8 mouse cellular contexts compared by ENCODE assay signal in the genomic region with DNA sequence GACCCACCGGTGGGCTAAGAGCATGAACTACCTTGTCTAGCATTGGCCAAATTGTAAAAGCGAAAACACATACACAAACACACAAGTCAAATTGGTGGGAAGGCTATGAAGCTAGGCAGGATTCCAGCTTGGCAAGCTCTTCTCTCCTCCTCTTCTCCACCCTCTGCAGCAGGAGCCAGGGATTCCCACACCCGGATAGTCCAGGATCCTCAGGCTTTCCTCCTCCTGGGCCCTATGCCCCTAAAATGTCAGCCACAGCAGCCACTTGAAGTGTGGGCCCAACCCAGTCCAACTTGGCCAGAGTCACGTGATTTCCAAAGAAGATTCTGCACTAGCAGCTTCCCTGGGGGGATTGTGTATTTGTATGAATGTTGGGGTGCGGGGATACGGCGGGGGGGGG. TPM values are rescaled to one million over a fixed set of nuclear protein-coding genes. Genes with fewer than 3 reads are reported as not detected.
DNase-seq lines count a peak whose midpoint lies in the region; ATAC-seq and TF ChIP-seq lines count a peak whose summit lies in the region.

No protein-coding gene starts in this region.

- H3K4me3 ChIP-seq in CH12.LX (replicated peaks in 1 of 3; ENCODE audit: low read depth in 2 of 3, low read length in 2 of 3, poor library complexity in 1 of 3) (peak overlapping the region; percentile 10 to 84 (median 25)), macrophage (ENCODE audit: inconsistent target) (peak overlapping the region; percentile 64; the same call in 1 of the 2 replicates)
- H3K4me3 ChIP-seq in kidney, embryonic 16.5 days (ENCODE audit: low read length) = peak overlapping the region; percentile 99

- dilution Hi-C loops in CH12.LX (cut with MboI; ENCODE audit: extremely low pct_ligation_motif_present, extremely low pct_unique_long_range_greater_than_20kb, low sequenced_read_pairs) = no loop called here

- H3K9me3 ChIP-seq in CH12.LX (replicated peaks; ENCODE audit: low read length) = no peaks in the 10 kb centered on the region
- H3K9me3 ChIP-seq in kidney, embryonic 16.5 days (ENCODE audit: low read length) = no peaks in the 10 kb centered on the region

- no peak for TF ChIP-seq POLR2A in CH12.LX (IDR thresholded peaks at IDR 0.05; ENCODE audit: low read depth, low read length)

- peaks cover 26% of the 10 kb centered on the region for H3K27me3 ChIP-seq in CH12.LX (replicated peaks)
- H3K27me3 ChIP-seq in kidney, embryonic 16.5 days (ENCODE audit: insufficient read depth, low read length) = no peaks in the 10 kb centered on the region

- in situ Hi-C loops in CH12.LX (cut with MboI; ENCODE audit: low pct_ligation_motif_present, low pct_unique_long_range_greater_than_20kb, low sequenced_read_pairs) = no loop called here

- DNase-seq in CH12.LX (ENCODE audit: extremely low read depth) = no peak
- peak; percentile 75 for DNase-seq in NIH3T3 (ENCODE audit: low read depth)
- DNase-seq in gastrocnemius, postnatal 14 days = peak; percentile 47
- DNase-seq in embryo, embryonic 10.5 days (ENCODE audit: low spot score) = no peak

- peaks cover 4 to 35% of the 10 kb centered on the region in 2 experiments for H3K4me1 ChIP-seq in CH12.LX (ENCODE audit: control insufficient read depth in 1 of 2, insufficient read depth in 2 of 2)
- H3K4me1 ChIP-seq in kidney, embryonic 16.5 days (ENCODE audit: insufficient read depth, low read length) = peaks cover 69% of the 10 kb centered on the region

- ATAC-seq in kidney, embryonic 16.5 days (ENCODE audit: low FRiP score, low TSS enrichment) = no peak
- ATAC-seq in CD4-positive, CD25-positive, alpha-beta regulatory T cell, adult 4 months = no peak
- ATAC-seq in granulocyte monocyte progenitor cell, adult 5-6 weeks (replicated peaks; ENCODE audit: poor library complexity, severe bottlenecking) = no peak

- no peak for TF ChIP-seq EP300 in CH12.LX (IDR thresholded peaks at IDR 0.05; ENCODE audit: low read length)

- TF ChIP-seq RAD21 in CH12.LX (IDR thresholded peaks at IDR 0.05; ENCODE audit: low read depth, low read length) = no peak

- H3K27ac ChIP-seq in CH12.LX (ENCODE audit: insufficient read depth, low read depth) = peak overlapping the region; percentile 12; the same call in 1 of the 2 replicates
- H3K27ac ChIP-seq in kidney, embryonic 16.5 days (ENCODE audit: low read length) = peak overlapping the region; percentile 98; the same call in 1 of the 2 replicates
- H3K27ac ChIP-seq in macrophage = peak overlapping the region; percentile 60

- peak overlapping the region; percentile 81 for H3K9ac ChIP-seq in CH12.LX (ENCODE audit: insufficient read depth, low read depth)
- H3K9ac ChIP-seq in kidney, embryonic 16.5 days (replicated peaks; ENCODE audit: low read length) = peak overlapping the region; percentile 98

- no peaks in the 10 kb centered on the region for H3K36me3 ChIP-seq in CH12.LX (replicated peaks in 1 of 2; ENCODE audit: control insufficient read depth in 1 of 2, insufficient read depth in 1 of 2, low read length in 1 of 2)
- no peaks in the 10 kb centered on the region for H3K36me3 ChIP-seq in kidney, embryonic 16.5 days (ENCODE audit: insufficient read depth, low read length)
- H3K36me3 ChIP-seq in macrophage (ENCODE audit: inconsistent target) = no peaks in the 10 kb centered on the region

- intact Hi-C loops in gastrocnemius, postnatal 14 days (cut with DNase I; ENCODE audit: low total_unique reads) = no loop called here

- TF ChIP-seq CTCF in CH12.LX (conservative IDR thresholded peaks at IDR 0.05 in 1 of 2, IDR thresholded peaks at IDR 0.05 in 1 of 2; ENCODE audit: low read depth in 2 of 2, low read length in 2 of 2) = no peak

- H3K79me2 ChIP-seq in CH12.LX (replicated peaks; ENCODE audit: control insufficient read depth, extremely low read depth, insufficient read depth, poor library complexity, severe bottlenecking) = peaks cover 43% of the 10 kb centered on the region
- H3K79me2 ChIP-seq in macrophage (ENCODE audit: inconsistent target) = peaks cover 58% of the 10 kb centered on the region

- 63% methylated on average over 7 of the region's 7 CpGs for WGBS in kidney, embryonic 16.5 days
- 85% methylated on average over 4 of the region's 7 CpGs for WGBS in macrophage (ENCODE audit: missing documents)

- H3K4me2 ChIP-seq in CH12.LX (ENCODE audit: insufficient read depth, low read depth, poor library complexity, severe bottlenecking) = peak overlapping the region; percentile 89
- peak overlapping the region; percentile 93 for H3K4me2 ChIP-seq in kidney, embryonic 16.5 days (replicated peaks; ENCODE audit: low read depth, low read length)

RNA-seq across cellular contexts. Expression of gene Pprc1, which starts 1.3 kb away (rescaled TPM):
- total RNA-seq in CH12.LX (2012; rRNA removed) (21.2 and 26.1 TPM in 2 replicates), CH12.LX (2014; rRNA removed) (9.2 and 13.0 TPM in 2 replicates)
- polyA plus RNA-seq in CH12.LX (2012; ENCODE audit: insufficient read length, low read depth) (65.0 and 68.7 TPM in 2 replicates), macrophage (2018) (13.1 to 26.2 TPM (median 15.9 TPM) in 3 replicates)
- 10 to 100 TPM; 11.2 to 11.5 TPM for total RNA-seq in gastrocnemius, postnatal 14 days (2021)
- 34.2 and 36.2 TPM in 2 replicates for polyA plus RNA-seq in kidney, embryonic 16.5 days (2015; fragmentation: Nextera tagmentation; extraction: Ambion mirVana)
- total RNA-seq in macrophage (2018; cell fraction: chromatin; rRNA removed) = 100 to 1,000 TPM in 8 of 26 experiments, 10 to 100 TPM in 18; 39.0 to 165 (median 87.4) TPM
- total RNA-seq in macrophage (2018; cell fraction: cytosol; rRNA removed) = 10 to 100 TPM in 25 of 26 experiments, 1 to 10 TPM in 1; 9.7 to 26.8 (median 18.4) TPM
- total RNA-seq in macrophage (2018; cell fraction: nucleus; rRNA removed) = 100 to 1,000 TPM in 1 of 26 experiments, 10 to 100 TPM in 25; 32.4 to 133 (median 55.7) TPM
- polyA plus RNA-seq in CD4-positive, CD25-positive, alpha-beta regulatory T cell, adult 4 months (2017; shearing (Covaris generic)) = 10 to 100 TPM; 20.3 to 20.4 TPM
- total RNA-seq in granulocyte monocyte progenitor cell, adult 5-6 weeks (2014; fragmentation: Nextera tagmentation) = 89.1 and 104 TPM in 2 replicates
- 14.0 and 17.8 TPM in 2 replicates for total RNA-seq in granulocyte monocyte progenitor cell, adult 5-6 weeks (2017)

RNA-seq across cellular contexts. Expression of gene Ldb1, which starts 1.6 kb away (rescaled TPM):
- total RNA-seq in CH12.LX (2012; rRNA removed) (56.9 and 63.1 TPM in 2 replicates), CH12.LX (2014; rRNA removed) (59.2 and 67.6 TPM in 2 replicates)
- polyA plus RNA-seq in CH12.LX (2012; ENCODE audit: insufficient read length, low read depth) (114 and 120 TPM in 2 replicates), macrophage (2018) (59.8 to 83.3 TPM (median 73.3 TPM) in 3 replicates)
- 10 to 100 TPM; 26.2 to 28.5 TPM for total RNA-seq in gastrocnemius, postnatal 14 days (2021)
- 57.0 and 88.2 TPM in 2 replicates for polyA plus RNA-seq in kidney, embryonic 16.5 days (2015; fragmentation: Nextera tagmentation; extraction: Ambion mirVana)
- 100 to 1,000 TPM in 15 of 26 experiments, 10 to 100 TPM in 11; 34.5 to 266 (median 130) TPM for total RNA-seq in macrophage (2018; cell fraction: chromatin; rRNA removed)
- 10 to 100 TPM; 34.0 to 73.6 (median 58.4) TPM for total RNA-seq in macrophage (2018; cell fraction: cytosol; rRNA removed)
- 100 to 1,000 TPM in 10 of 26 experiments, 10 to 100 TPM in 16; 31.1 to 202 (median 91.8) TPM for total RNA-seq in macrophage (2018; cell fraction: nucleus; rRNA removed)
- 10 to 100 TPM; 43.6 to 47.2 TPM for polyA plus RNA-seq in CD4-positive, CD25-positive, alpha-beta regulatory T cell, adult 4 months (2017; shearing (Covaris generic))
- 86.3 and 121 TPM in 2 replicates for total RNA-seq in granulocyte monocyte progenitor cell, adult 5-6 weeks (2014; fragmentation: Nextera tagmentation)
- total RNA-seq in granulocyte monocyte progenitor cell, adult 5-6 weeks (2017) = 72.3 and 81.3 TPM in 2 replicates

RNA-seq across cellular contexts. Expression of gene Nolc1, which starts 32.3 kb away (rescaled TPM):
- total RNA-seq in CH12.LX (2012; rRNA removed) (88.0 and 137 TPM in 2 replicates), CH12.LX (2014; rRNA removed) (96.0 and 99.2 TPM in 2 replicates)
- polyA plus RNA-seq in CH12.LX (2012; ENCODE audit: insufficient read length, low read depth) (333 and 358 TPM in 2 replicates), macrophage (2018) (18.8 to 68.9 TPM (median 43.9 TPM) in 3 replicates)
- total RNA-seq in gastrocnemius, postnatal 14 days (2021) = 10 to 100 TPM; 17.5 to 25.5 TPM
- polyA plus RNA-seq in kidney, embryonic 16.5 days (2015; fragmentation: Nextera tagmentation; extraction: Ambion mirVana) = 85.7 and 93.2 TPM in 2 replicates
- 10 to 100 TPM in 21 of 26 experiments, 1 to 10 TPM in 5; 8.0 to 23.2 (median 13.6) TPM for total RNA-seq in macrophage (2018; cell fraction: chromatin; rRNA removed)
- total RNA-seq in macrophage (2018; cell fraction: cytosol; rRNA removed) = 10 to 100 TPM; 12.1 to 23.2 (median 17.5) TPM
- total RNA-seq in macrophage (2018; cell fraction: nucleus; rRNA removed) = 10 to 100 TPM in 17 of 26 experiments, 1 to 10 TPM in 9; 4.8 to 47.3 (median 11.5) TPM
- 10 to 100 TPM; 67.5 to 86.6 TPM for polyA plus RNA-seq in CD4-positive, CD25-positive, alpha-beta regulatory T cell, adult 4 months (2017; shearing (Covaris generic))
- 108 and 112 TPM in 2 replicates for total RNA-seq in granulocyte monocyte progenitor cell, adult 5-6 weeks (2014; fragmentation: Nextera tagmentation)
- total RNA-seq in granulocyte monocyte progenitor cell, adult 5-6 weeks (2017) = 187 and 211 TPM in 2 replicates

RNA-seq across cellular contexts. Expression of gene Hps6, which starts 40.1 kb away (rescaled TPM):
- total RNA-seq in CH12.LX (2012; rRNA removed) (10.5 and 10.6 TPM in 2 replicates), CH12.LX (2014; rRNA removed) (6.0 and 6.7 TPM in 2 replicates)
- polyA plus RNA-seq in CH12.LX (2012; ENCODE audit: insufficient read length, low read depth) (5.1 and 5.8 TPM in 2 replicates), macrophage (2018) (5.1 to 9.8 TPM (median 9.4 TPM) in 3 replicates)
- 1 to 10 TPM; 3.1 to 3.8 TPM for total RNA-seq in gastrocnemius, postnatal 14 days (2021)
- polyA plus RNA-seq in kidney, embryonic 16.5 days (2015; fragmentation: Nextera tagmentation; extraction: Ambion mirVana) = 9.8 and 10.5 TPM in 2 replicates
- 10 to 100 TPM in 3 of 26 experiments, 1 to 10 TPM in 23; 2.3 to 11.7 (median 6.8) TPM for total RNA-seq in macrophage (2018; cell fraction: chromatin; rRNA removed)
- total RNA-seq in macrophage (2018; cell fraction: cytosol; rRNA removed) = 10 to 100 TPM in 7 of 26 experiments, 1 to 10 TPM in 19; 5.4 to 13.8 (median 8.9) TPM
- 10 to 100 TPM in 8 of 26 experiments, 1 to 10 TPM in 18; 4.7 to 18.3 (median 8.8) TPM for total RNA-seq in macrophage (2018; cell fraction: nucleus; rRNA removed)
- polyA plus RNA-seq in CD4-positive, CD25-positive, alpha-beta regulatory T cell, adult 4 months (2017; shearing (Covaris generic)) = 1 to 10 TPM; 2.6 to 4.7 TPM
- 4.1 and 5.9 TPM in 2 replicates for total RNA-seq in granulocyte monocyte progenitor cell, adult 5-6 weeks (2014; fragmentation: Nextera tagmentation)
- 5.7 and 8.7 TPM in 2 replicates for total RNA-seq in granulocyte monocyte progenitor cell, adult 5-6 weeks (2017)

RNA-seq across cellular contexts. Expression of gene Armh3, which starts 45.1 kb away (rescaled TPM):
- total RNA-seq in CH12.LX (2012; rRNA removed) = 1.9 and 2.2 TPM in 2 replicates
- 1.1 and 1.3 TPM in 2 replicates for total RNA-seq in CH12.LX (2014; rRNA removed)
- polyA plus RNA-seq in CH12.LX (2012; ENCODE audit: insufficient read length, low read depth) = 4.3 and 4.9 TPM in 2 replicates
- total RNA-seq in gastrocnemius, postnatal 14 days (2021) = 10 to 100 TPM; 10.8 to 10.9 TPM
- polyA plus RNA-seq in kidney, embryonic 16.5 days (2015; fragmentation: Nextera tagmentation; extraction: Ambion mirVana) = 20.9 and 21.9 TPM in 2 replicates
- 10 to 100 TPM; 34.8 to 90.3 (median 60.6) TPM for total RNA-seq in macrophage (2018; cell fraction: chromatin; rRNA removed)
- 10 to 100 TPM in 20 of 26 experiments, 1 to 10 TPM in 6; 7.4 to 14.5 (median 10.9) TPM for total RNA-seq in macrophage (2018; cell fraction: cytosol; rRNA removed)
- total RNA-seq in macrophage (2018; cell fraction: nucleus; rRNA removed) = 10 to 100 TPM; 13.8 to 56.2 (median 26.6) TPM
- polyA plus RNA-seq in macrophage (2018) = 9.3 to 14.2 TPM (median 10.7 TPM) in 3 replicates
- 10 to 100 TPM in 1 of 2 experiments, 1 to 10 TPM in 1; 9.1 to 12.8 TPM for polyA plus RNA-seq in CD4-positive, CD25-positive, alpha-beta regulatory T cell, adult 4 months (2017; shearing (Covaris generic))
- 8.2 and 15.1 TPM in 2 replicates for total RNA-seq in granulocyte monocyte progenitor cell, adult 5-6 weeks (2014; fragmentation: Nextera tagmentation)
- total RNA-seq in granulocyte monocyte progenitor cell, adult 5-6 weeks (2017) = 8.5 and 13.3 TPM in 2 replicates

Comparison
In these comparisons a context has a peak if more than half of its experiments do, and no peak if none do; other contexts are left out.
1. DNase-seq: peak in NIH3T3 (single experiment) and gastrocnemius, postnatal 14 days (single experiment); none in CH12.LX (single experiment) and embryo, embryonic 10.5 days (single experiment).
2. H3K27ac ChIP-seq: peak in every context shown above with its lines; median percentile 98 in kidney, embryonic 16.5 days; 60 in macrophage; 12 in CH12.LX.
3. H3K4me3 ChIP-seq: peak in every context shown above with its lines; median percentile 99 in kidney, embryonic 16.5 days; 64 in macrophage; 25 in CH12.LX.